15 mouse cellular contexts compared by ENCODE assay signal in the genomic region with DNA sequence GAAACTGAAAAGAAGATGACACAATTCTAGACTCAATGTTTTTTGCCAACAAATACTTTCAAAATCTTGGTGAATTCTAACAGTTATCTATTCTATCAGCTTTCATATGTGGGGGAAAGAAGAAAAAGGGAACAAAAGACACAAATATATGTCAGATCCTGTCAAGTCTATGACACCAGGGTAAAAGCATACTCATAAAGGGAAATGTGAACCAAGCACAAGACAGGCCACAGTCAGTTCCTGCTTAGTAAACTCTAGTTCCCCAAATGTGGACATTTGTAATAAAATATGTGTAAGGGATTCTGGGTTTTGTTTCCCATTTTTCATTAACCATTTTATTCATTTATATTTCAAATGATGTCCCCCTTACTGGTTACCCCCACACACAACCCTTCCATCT.
"Had no signal": no experiment of that assay in that cellular context is flagged by ENCODE, and none has a peak within 500 bp of the region (broad histone marks: within the 10 kb centered on the region; RNA-seq: fewer than 3 reads in every experiment).

No protein-coding gene starts in this region.

- H3K27me3 ChIP-seq: limb, embryonic 12.5 days; liver, embryonic 15.5 days; midbrain, embryonic 15.5 days; neural tube, embryonic 13.5 days had no signal

- H3K36me3 ChIP-seq: limb, embryonic 12.5 days; liver, embryonic 15.5 days; midbrain, embryonic 10.5 days; midbrain, embryonic 15.5 days; neural tube, embryonic 13.5 days had no signal

- ATAC-seq: intestine, postnatal 0 days; lung, postnatal 0 days; midbrain, embryonic 15.5 days had no signal

- H3K4me1 ChIP-seq: limb, embryonic 12.5 days; liver, embryonic 15.5 days; midbrain, embryonic 10.5 days; midbrain, embryonic 15.5 days; neural tube, embryonic 13.5 days had no signal

- DNase-seq: kidney, adult 8-10 months; kidney, postnatal 36 days; liver; lung, adult 2 months; right cerebral cortex, postnatal 14 days; thymus, postnatal 4 days had no signal

- H3K9ac ChIP-seq: limb, embryonic 12.5 days; liver, embryonic 15.5 days; midbrain, embryonic 15.5 days; neural tube, embryonic 13.5 days had no signal

- H3K9me3 ChIP-seq: limb, embryonic 12.5 days; liver, embryonic 15.5 days; midbrain, embryonic 10.5 days; midbrain, embryonic 15.5 days; neural tube, embryonic 13.5 days had no signal

- H3K27ac ChIP-seq: kidney, postnatal 0 days; limb, embryonic 12.5 days; liver, embryonic 15.5 days; midbrain, embryonic 10.5 days; midbrain, embryonic 15.5 days; neural tube, embryonic 13.5 days; stomach, postnatal 0 days had no signal

- H3K4me2 ChIP-seq: limb, embryonic 12.5 days; liver, embryonic 15.5 days; midbrain, embryonic 15.5 days; neural tube, embryonic 13.5 days had no signal

- H3K4me3 ChIP-seq: limb, embryonic 12.5 days; liver, embryonic 15.5 days; midbrain, embryonic 10.5 days; midbrain, embryonic 15.5 days; neural tube, embryonic 13.5 days had no signal
